Mouse (Mus musculus) erythroblast, embryonic 14.5 days (primary cell): ENCODE measurements at regions not wholly inside any gene's neighbourhood (a gene's known extent, or its start where the extent isn't known, plus 50 kb on each side); places are given as distances from the start of the nearest gene placed in this dataset.

Experiments used
- GATA1 ChIP-seq: IDR thresholded peaks from 2 replicates; pipeline ENCODE4 v1.6.1; 2012; ENCODE audit warnings: low read length, inconsistent platforms, mixed read lengths
- TAL1 ChIP-seq: IDR thresholded peaks from 3 replicates; pipeline ENCODE4 v1.6.1; 2012; ENCODE audit warnings: low read length, inconsistent platforms, mixed read lengths

DNA sequence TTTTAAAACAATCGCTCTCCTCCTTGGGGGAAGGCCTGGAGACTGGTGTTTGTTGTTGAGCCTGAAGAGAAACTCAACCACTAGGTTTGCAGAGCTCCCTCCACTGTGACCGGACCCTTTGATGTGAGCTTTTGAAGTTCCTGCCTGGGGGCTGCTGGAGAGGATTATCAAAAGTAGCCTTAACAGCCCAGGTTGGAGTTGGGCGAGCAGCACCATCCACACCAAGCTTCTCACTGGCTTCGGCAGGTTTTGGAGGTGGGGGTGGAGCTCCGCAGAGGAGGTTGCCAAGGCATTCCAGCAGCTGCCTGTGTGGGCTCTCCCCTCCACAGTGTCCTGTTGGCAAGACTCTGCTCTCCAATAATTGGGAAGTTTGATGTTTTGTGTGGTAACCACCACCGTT lies 364.5 kb downstream of the Etnk1 start:
- TF ChIP-seq GATA1 (no peak), TAL1 (no peak)
